Mouse (Mus musculus): ENCODE measurements around the gene Adk. TPM values are rescaled to one million over a fixed set of nuclear protein-coding genes. Genes with fewer than 3 reads are reported as not detected.
"Not testable (repeated sequence)": the region's sequence is repeated elsewhere in the genome, so short reads cannot be mapped to it uniquely, and the experiment has no call there.

The Adk gene
- polyA plus RNA-seq, 1 experiment: 69.5 TPM

- no peaks in the 10 kb centered on the region for H3K27me3 ChIP-seq (ENCODE audit: control insufficient read depth, insufficient read depth, insufficient read length)
- H3K36me3 ChIP-seq (ENCODE audit: control insufficient read depth, insufficient read depth): peaks cover 18% of the 10 kb centered on the region
- peaks cover 4% of the 10 kb centered on the region for H3K79me3 ChIP-seq (ENCODE audit: low read depth)
- TF ChIP-seq USF1 (IDR thresholded peaks at IDR 0.05; ENCODE audit: low read depth): no peak
- TF ChIP-seq FOSL1 (IDR thresholded peaks at IDR 0.05; ENCODE audit: insufficient read depth, low read length, poor library complexity, severe bottlenecking): no peak
- peak; percentile 18 for TF ChIP-seq CEBPB (IDR thresholded peaks at IDR 0.05; ENCODE audit: low read depth)
- no peak overlapping the region for H3K4me3 ChIP-seq (ENCODE audit: insufficient read depth, poor library complexity, severe bottlenecking)
- no peak overlapping the region for H3ac ChIP-seq (ENCODE audit: control insufficient read depth, insufficient read length, low read depth)
- peaks cover 16% of the 10 kb centered on the region for H3K79me2 ChIP-seq (ENCODE audit: control insufficient read depth, insufficient read depth)
Observed at GRCm38 (mm10) chr14:21090930-21091486, 38.6 kb downstream of the Adk start.

- H3ac ChIP-seq (ENCODE audit: control insufficient read depth, insufficient read length, low read depth); H3K79me3 ChIP-seq (ENCODE audit: low read depth); H3K4me3 ChIP-seq (ENCODE audit: insufficient read depth, poor library complexity, severe bottlenecking); H3K79me2 ChIP-seq (ENCODE audit: control insufficient read depth, insufficient read depth); H3K27me3 ChIP-seq (ENCODE audit: control insufficient read depth, insufficient read depth, insufficient read length): not testable (repeated sequence)
- peaks cover 18% of the 10 kb centered on the region for H3K36me3 ChIP-seq (ENCODE audit: control insufficient read depth, insufficient read depth)
Observed at GRCm38 (mm10) chr14:21094161-21094560, 41.8 kb downstream of the Adk start.

GRCm38 (mm10) chr14:21096279-21096678, 43.9 kb downstream of the Adk start:
- Histone ChIP-seq H3K36me3 (ENCODE audit: control insufficient read depth, insufficient read depth) (peaks cover 18% of the 10 kb centered on the region), H3ac (ENCODE audit: control insufficient read depth, insufficient read length, low read depth) (no peak overlapping the region), H3K79me3 (ENCODE audit: low read depth) (peaks cover 1% of the 10 kb centered on the region), H3K27me3 (ENCODE audit: control insufficient read depth, insufficient read depth, insufficient read length) (no peaks in the 10 kb centered on the region), H3K4me3 (ENCODE audit: insufficient read depth, poor library complexity, severe bottlenecking) (no peak overlapping the region), H3K79me2 (ENCODE audit: control insufficient read depth, insufficient read depth) (no peaks in the 10 kb centered on the region)
- TF ChIP-seq CEBPB (IDR thresholded peaks at IDR 0.05; ENCODE audit: low read depth) (no peak), MYOD1 (IDR thresholded peaks at IDR 0.05; ENCODE audit: control insufficient read depth, insufficient read length, low read depth) (no peak), USF1 (IDR thresholded peaks at IDR 0.05; ENCODE audit: low read depth) (no peak), MYOG (IDR thresholded peaks at IDR 0.05; ENCODE audit: control insufficient read depth, extremely low read depth, insufficient read length) (no peak)

GRCm38 (mm10) chr14:21096689-21097088, 44.3 kb downstream of the Adk start:
- H3K36me3 ChIP-seq (ENCODE audit: control insufficient read depth, insufficient read depth): peaks cover 18% of the 10 kb centered on the region
- H3ac ChIP-seq (ENCODE audit: control insufficient read depth, insufficient read length, low read depth): no peak overlapping the region
- H3K27me3 ChIP-seq (ENCODE audit: control insufficient read depth, insufficient read depth, insufficient read length): no peaks in the 10 kb centered on the region
- peaks cover 1% of the 10 kb centered on the region for H3K79me3 ChIP-seq (ENCODE audit: low read depth)
- H3K4me3 ChIP-seq (ENCODE audit: insufficient read depth, poor library complexity, severe bottlenecking): no peak overlapping the region
- TF ChIP-seq FOSL1 (IDR thresholded peaks at IDR 0.05; ENCODE audit: insufficient read depth, low read length, poor library complexity, severe bottlenecking): no peak
- no peak for TF ChIP-seq MYOD1 (IDR thresholded peaks at IDR 0.05; ENCODE audit: control insufficient read depth, insufficient read length, low read depth)
- TF ChIP-seq MYOG (IDR thresholded peaks at IDR 0.05; ENCODE audit: control insufficient read depth, extremely low read depth, insufficient read length): no peak
- TF ChIP-seq CEBPB (IDR thresholded peaks at IDR 0.05; ENCODE audit: low read depth): no peak
- TF ChIP-seq CTCF (IDR thresholded peaks at IDR 0.05; ENCODE audit: control insufficient read depth, insufficient read depth, insufficient read length): no peak
- H3K79me2 ChIP-seq (ENCODE audit: control insufficient read depth, insufficient read depth): no peaks in the 10 kb centered on the region

- no peak for TF ChIP-seq CEBPB (IDR thresholded peaks at IDR 0.05; ENCODE audit: low read depth)
- TF ChIP-seq USF1 (IDR thresholded peaks at IDR 0.05; ENCODE audit: low read depth): no peak
- TF ChIP-seq CTCF (IDR thresholded peaks at IDR 0.05; ENCODE audit: control insufficient read depth, insufficient read depth, insufficient read length): no peak
- no peak for TF ChIP-seq MAX (IDR thresholded peaks at IDR 0.05)
- no peak for TF ChIP-seq FOSL1 (IDR thresholded peaks at IDR 0.05; ENCODE audit: insufficient read depth, low read length, poor library complexity, severe bottlenecking)
- TF ChIP-seq MYOD1 (IDR thresholded peaks at IDR 0.05; ENCODE audit: control insufficient read depth, insufficient read length, low read depth): no peak
- no peak for TF ChIP-seq MYOG (IDR thresholded peaks at IDR 0.05; ENCODE audit: control insufficient read depth, extremely low read depth, insufficient read length)
Observed at GRCm38 (mm10) chr14:21099371-21099770, 47.0 kb downstream of the Adk start.

GRCm38 (mm10) chr14:21100876-21101275, 48.5 kb downstream of the Adk start:
- Histone ChIP-seq H3ac (ENCODE audit: control insufficient read depth, insufficient read length, low read depth) (no peak overlapping the region), H3K36me3 (ENCODE audit: control insufficient read depth, insufficient read depth) (no peaks in the 10 kb centered on the region), H3K79me3 (ENCODE audit: low read depth) (no peaks in the 10 kb centered on the region), H3K27me3 (ENCODE audit: control insufficient read depth, insufficient read depth, insufficient read length) (no peaks in the 10 kb centered on the region), H3K79me2 (ENCODE audit: control insufficient read depth, insufficient read depth) (no peaks in the 10 kb centered on the region), H3K4me3 (ENCODE audit: insufficient read depth, poor library complexity, severe bottlenecking) (no peak overlapping the region)
- TF ChIP-seq MYOD1 (IDR thresholded peaks at IDR 0.05; ENCODE audit: control insufficient read depth, insufficient read length, low read depth): no peak
- no peak for TF ChIP-seq MAX (IDR thresholded peaks at IDR 0.05)

More at GRCm38 (mm10) chr14:21099371-21099770, 47.0 kb downstream of the Adk start:
- H3K4me3 ChIP-seq (ENCODE audit: insufficient read depth, poor library complexity, severe bottlenecking): no peak overlapping the region
- no peak overlapping the region for H3ac ChIP-seq (ENCODE audit: control insufficient read depth, insufficient read length, low read depth)
- no peaks in the 10 kb centered on the region for H3K27me3 ChIP-seq (ENCODE audit: control insufficient read depth, insufficient read depth, insufficient read length)
- H3K79me2 ChIP-seq (ENCODE audit: control insufficient read depth, insufficient read depth): no peaks in the 10 kb centered on the region
- H3K79me3 ChIP-seq (ENCODE audit: low read depth): no peaks in the 10 kb centered on the region
- no peaks in the 10 kb centered on the region for H3K36me3 ChIP-seq (ENCODE audit: control insufficient read depth, insufficient read depth)
